Mouse (Mus musculus): ENCODE results near the gene Wbp1l. TPM values are rescaled to one million over a fixed set of nuclear protein-coding genes. Genes with fewer than 3 reads are reported as not detected.

Gene Wbp1l
- polyA plus RNA-seq, 1 experiment from 2014 or later = 35.6 TPM

DNA sequence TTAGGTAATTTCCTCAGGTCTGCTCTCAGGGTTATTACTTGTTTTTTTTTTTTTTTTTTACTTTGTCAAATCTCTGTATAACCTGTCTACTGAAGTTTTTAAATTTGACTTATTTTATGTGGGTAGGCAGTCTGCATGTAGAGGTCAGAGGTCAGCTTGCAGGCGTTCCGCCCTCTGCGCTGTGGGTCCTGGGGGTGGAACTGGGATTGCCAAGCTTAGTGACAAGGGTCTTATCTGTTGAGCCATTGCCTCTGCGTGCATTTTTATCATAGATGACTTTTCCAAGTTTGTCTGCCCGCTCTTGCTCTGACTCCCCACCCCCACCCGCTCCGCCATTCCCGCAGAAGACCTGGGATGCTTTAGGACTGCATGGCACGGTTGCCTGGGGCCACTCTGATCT lies 36.9 kb downstream of the Wbp1l start:
- WGBS = 62% methylated on average over 9 of the region's 9 CpGs
- ATAC-seq (replicated peaks; ENCODE audit: low FRiP score, low read depth) (no peak), DNase-seq (ENCODE audit: low spot score) (no peak)

DNA sequence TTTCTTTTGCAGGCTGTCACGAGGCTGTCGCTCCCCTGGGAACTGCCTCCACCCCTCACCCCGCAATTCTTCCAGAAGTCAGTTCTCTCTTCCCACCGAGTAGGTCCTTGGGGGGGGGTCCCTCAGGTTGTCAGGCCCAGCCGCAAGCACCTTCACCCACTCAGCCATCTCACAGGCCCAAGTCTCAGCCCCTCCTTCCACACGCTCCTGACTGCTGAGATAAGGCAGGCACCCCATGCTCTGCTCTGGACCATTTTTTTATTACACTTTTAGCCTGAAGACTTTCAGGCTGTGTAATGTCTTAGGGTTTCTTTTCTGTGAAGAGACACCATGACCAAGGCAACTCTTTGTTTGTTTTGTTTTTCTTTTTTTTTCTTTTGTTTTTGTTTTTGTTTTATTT lies 38.7 kb downstream of the Wbp1l start:
- H3K9me3 ChIP-seq (replicated peaks; ENCODE audit: low read length) = no peaks in the 10 kb centered on the region
- peaks cover 23% of the 10 kb centered on the region for H3K4me1 ChIP-seq (replicated peaks; ENCODE audit: insufficient read depth, low read length)
- H3K36me3 ChIP-seq (ENCODE audit: insufficient read depth, low read length) = peaks cover 4% of the 10 kb centered on the region; the same call in 1 of the 2 replicates
- ATAC-seq (replicated peaks; ENCODE audit: low FRiP score, low read depth) (no peak), DNase-seq (ENCODE audit: low spot score) (no peak)
- H3K4me3 ChIP-seq (replicated peaks; ENCODE audit: low read depth, low read length) = no peak overlapping the region
- H3K9ac ChIP-seq (ENCODE audit: low read depth, low read length) = no peak overlapping the region
- 45% methylated on average over 6 of the region's 6 CpGs for WGBS
- H3K27me3 ChIP-seq (ENCODE audit: insufficient read depth, low read length) = no peaks in the 10 kb centered on the region
- H3K4me2 ChIP-seq (ENCODE audit: low read length) = no peak overlapping the region
- no peak overlapping the region for H3K27ac ChIP-seq
- TF ChIP-seq CTCF (IDR thresholded peaks at IDR 0.05; ENCODE audit: low read depth) = no peak

More for the DNA sequence above, 36.9 kb downstream of the Wbp1l start:
- no peak overlapping the region for H3K4me2 ChIP-seq (ENCODE audit: low read length)
- H3K27ac ChIP-seq = peak overlapping the region; percentile 54
- no peaks in the 10 kb centered on the region for H3K27me3 ChIP-seq (ENCODE audit: insufficient read depth, low read length)
- no peak for TF ChIP-seq CTCF (IDR thresholded peaks at IDR 0.05; ENCODE audit: low read depth)
- H3K9me3 ChIP-seq (replicated peaks; ENCODE audit: low read length) = no peaks in the 10 kb centered on the region
- peaks cover 4% of the 10 kb centered on the region; the same call in 1 of the 2 replicates for H3K36me3 ChIP-seq (ENCODE audit: insufficient read depth, low read length)
- peaks cover 7% of the 10 kb centered on the region for H3K4me1 ChIP-seq (replicated peaks; ENCODE audit: insufficient read depth, low read length)
- H3K9ac ChIP-seq (ENCODE audit: low read depth, low read length) = no peak overlapping the region
- no peak overlapping the region for H3K4me3 ChIP-seq (replicated peaks; ENCODE audit: low read depth, low read length)

DNA sequence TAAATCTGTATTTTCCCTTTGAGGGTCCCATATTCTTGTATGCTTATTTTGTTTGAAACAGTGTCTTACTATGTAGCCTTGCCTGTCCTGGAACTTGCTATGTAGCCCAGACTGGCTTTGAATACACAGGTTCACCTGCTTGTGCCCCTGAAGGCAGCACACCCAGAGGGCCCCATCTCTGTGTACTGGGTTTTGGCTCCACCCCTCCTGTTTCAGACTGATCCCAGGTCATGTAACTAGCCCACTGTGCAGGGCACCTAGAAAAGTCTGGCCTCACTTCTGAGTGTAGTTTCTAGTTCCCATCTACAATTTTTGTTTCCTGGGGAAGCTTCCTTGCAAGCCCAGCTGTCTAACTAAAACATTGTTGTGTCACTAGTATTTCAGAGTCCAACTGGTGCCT lies 40.2 kb downstream of the Wbp1l start:
- Histone ChIP-seq H3K27me3 (ENCODE audit: insufficient read depth, low read length) (no peaks in the 10 kb centered on the region), H3K9ac (ENCODE audit: low read depth, low read length) (no peak overlapping the region), H3K36me3 (ENCODE audit: insufficient read depth, low read length) (peaks cover 4% of the 10 kb centered on the region; the same call in 1 of the 2 replicates), H3K4me3 (replicated peaks; ENCODE audit: low read depth, low read length) (no peak overlapping the region), H3K4me2 (ENCODE audit: low read length) (no peak overlapping the region), H3K4me1 (replicated peaks; ENCODE audit: insufficient read depth, low read length) (peaks cover 36% of the 10 kb centered on the region), H3K27ac (peak overlapping the region; percentile 76), H3K9me3 (replicated peaks; ENCODE audit: low read length) (no peaks in the 10 kb centered on the region)
- ATAC-seq (replicated peaks; ENCODE audit: low FRiP score, low read depth) (no peak), DNase-seq (ENCODE audit: low spot score) (no peak)
- TF ChIP-seq CTCF (IDR thresholded peaks at IDR 0.05; ENCODE audit: low read depth) = no peak

DNA sequence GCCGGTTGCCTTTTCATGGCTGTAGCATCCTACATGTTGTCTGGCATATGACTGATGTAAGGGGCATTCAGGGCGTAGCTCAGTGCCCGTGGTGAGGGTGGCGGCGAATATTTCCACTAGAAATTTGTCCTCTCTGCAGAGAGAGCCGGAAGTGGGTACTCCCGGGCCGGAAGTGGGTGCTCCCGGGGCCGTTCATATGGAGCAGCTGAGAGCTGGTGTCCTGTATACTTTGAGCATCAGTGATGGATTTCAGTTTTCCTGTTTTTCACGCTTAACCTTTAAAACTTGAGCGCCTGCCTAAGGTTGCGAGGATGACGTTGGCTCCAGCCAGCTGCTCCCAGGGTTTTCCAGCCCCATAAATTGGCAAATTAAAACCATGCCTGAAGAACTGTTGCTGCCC lies 40.6 kb downstream of the Wbp1l start:
- Histone ChIP-seq H3K4me1 (replicated peaks; ENCODE audit: insufficient read depth, low read length) (peaks cover 40% of the 10 kb centered on the region), H3K27ac (peak overlapping the region; percentile 76), H3K9ac (ENCODE audit: low read depth, low read length) (no peak overlapping the region), H3K4me3 (replicated peaks; ENCODE audit: low read depth, low read length) (no peak overlapping the region), H3K4me2 (ENCODE audit: low read length) (no peak overlapping the region), H3K36me3 (ENCODE audit: insufficient read depth, low read length) (peaks cover 4% of the 10 kb centered on the region; the same call in 1 of the 2 replicates), H3K9me3 (replicated peaks; ENCODE audit: low read length) (no peaks in the 10 kb centered on the region), H3K27me3 (ENCODE audit: insufficient read depth, low read length) (no peaks in the 10 kb centered on the region)
- DNase-seq (ENCODE audit: low spot score) (no peak), ATAC-seq (replicated peaks; ENCODE audit: low FRiP score, low read depth) (no peak)
- 74% methylated on average over 14 of the region's 14 CpGs for WGBS
- no peak for TF ChIP-seq CTCF (IDR thresholded peaks at IDR 0.05; ENCODE audit: low read depth)

DNA sequence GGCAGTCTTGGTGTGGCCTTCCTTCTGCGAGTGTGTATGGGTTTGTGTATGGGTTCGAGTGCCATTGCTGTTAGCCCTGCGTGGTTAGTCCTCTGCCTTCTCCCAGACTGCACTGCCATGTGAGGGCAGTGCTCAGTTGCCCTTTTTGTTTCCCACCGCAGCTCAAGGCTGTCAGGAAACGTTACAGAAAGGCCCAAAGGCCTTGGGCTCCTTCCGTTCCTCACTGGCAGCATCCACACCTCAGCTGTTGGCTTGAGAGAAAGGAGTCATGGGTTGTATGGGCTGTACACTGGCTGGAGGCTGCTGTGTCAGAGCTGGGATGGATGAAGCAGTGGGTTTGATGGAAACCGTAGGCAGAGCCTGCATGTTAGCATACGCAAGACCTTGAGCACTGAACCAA lies 41.9 kb downstream of the Wbp1l start:
- peaks cover 4% of the 10 kb centered on the region; the same call in 1 of the 2 replicates for H3K36me3 ChIP-seq (ENCODE audit: insufficient read depth, low read length)
- no peaks in the 10 kb centered on the region for H3K27me3 ChIP-seq (ENCODE audit: insufficient read depth, low read length)
- WGBS = 81% methylated on average over 8 of the region's 8 CpGs
- H3K9ac ChIP-seq (ENCODE audit: low read depth, low read length) = peak overlapping the region; percentile 40; the same call in 1 of the 2 replicates
- peaks cover 51% of the 10 kb centered on the region for H3K4me1 ChIP-seq (replicated peaks; ENCODE audit: insufficient read depth, low read length)
- no peak for ATAC-seq (replicated peaks; ENCODE audit: low FRiP score, low read depth)
- no peak for TF ChIP-seq CTCF (IDR thresholded peaks at IDR 0.05; ENCODE audit: low read depth)
- no peaks in the 10 kb centered on the region for H3K9me3 ChIP-seq (replicated peaks; ENCODE audit: low read length)
- H3K4me3 ChIP-seq (replicated peaks; ENCODE audit: low read depth, low read length) = no peak overlapping the region
- no peak overlapping the region for H3K4me2 ChIP-seq (ENCODE audit: low read length)
- DNase-seq (ENCODE audit: low spot score) = no peak
- peak overlapping the region; percentile 88; the same call in 1 of the 2 replicates for H3K27ac ChIP-seq

DNA sequence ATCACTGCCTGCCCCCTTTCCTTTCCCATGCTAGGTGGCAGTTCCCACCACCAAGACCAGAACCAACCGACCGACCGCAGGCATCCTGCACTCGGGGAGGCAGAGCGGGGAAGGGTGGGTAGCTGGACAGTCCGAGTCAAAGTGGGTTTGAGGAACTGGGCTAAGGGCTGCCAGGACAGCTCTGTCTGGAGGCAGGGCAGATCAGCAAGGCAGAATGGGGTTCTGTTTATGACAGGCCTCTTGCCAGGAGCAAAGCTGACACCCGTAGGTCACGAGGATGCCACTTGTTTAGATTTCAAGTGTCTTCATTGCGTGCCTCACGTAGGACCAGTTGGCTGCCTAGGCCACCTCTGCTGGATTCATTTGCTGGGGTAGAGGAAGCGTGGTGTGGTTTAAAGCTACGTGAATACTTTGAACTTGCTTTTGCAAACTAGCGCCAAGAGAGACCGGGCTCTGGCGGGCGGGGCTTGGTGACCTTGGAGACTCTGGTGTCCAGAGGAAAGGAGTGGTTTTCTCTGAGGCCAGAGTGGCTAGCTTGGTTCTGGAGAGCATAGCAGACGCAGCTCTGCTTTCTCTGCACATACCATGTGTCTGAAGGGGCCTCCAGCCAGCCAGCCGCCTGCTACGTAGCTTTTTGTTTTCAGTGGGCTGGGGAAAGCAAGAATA lies 42.7 kb downstream of the Wbp1l start:
- no peaks in the 10 kb centered on the region for H3K27me3 ChIP-seq (ENCODE audit: insufficient read depth, low read length)
- 30% methylated on average over 19 of the region's 19 CpGs for WGBS
- DNase-seq (ENCODE audit: low spot score) (peak; percentile 85), ATAC-seq (replicated peaks; ENCODE audit: low FRiP score, low read depth) (0 out of 2 replicates have a peak, but pooled peaks have one; percentile 23)
- H3K9me3 ChIP-seq (replicated peaks; ENCODE audit: low read length) = no peaks in the 10 kb centered on the region
- H3K4me1 ChIP-seq (replicated peaks; ENCODE audit: insufficient read depth, low read length) = peaks cover 58% of the 10 kb centered on the region
- peaks cover 4% of the 10 kb centered on the region; the same call in 1 of the 2 replicates for H3K36me3 ChIP-seq (ENCODE audit: insufficient read depth, low read length)
- peak overlapping the region; percentile 88 for H3K27ac ChIP-seq
- no peak for TF ChIP-seq CTCF (IDR thresholded peaks at IDR 0.05; ENCODE audit: low read depth)
- peak overlapping the region; percentile 43 for H3K9ac ChIP-seq (ENCODE audit: low read depth, low read length)
- H3K4me3 ChIP-seq (replicated peaks; ENCODE audit: low read depth, low read length) = no peak overlapping the region
- H3K4me2 ChIP-seq (ENCODE audit: low read length) = peak overlapping the region; percentile 8; the same call in 1 of the 2 replicates
